Mouse (Mus musculus) CH12.LX (cell line): ENCODE measurements around the gene Rpl18a.

ENCODE experiments used
- IRF4 ChIP-seq: IDR thresholded peaks from 2 replicates; pipeline ENCODE4 v1.6.1; 2014; ENCODE audit warnings: low read depth, mild to moderate bottlenecking, inconsistent platforms, low read length, improper control_type of control experiment
- TCF12 ChIP-seq: IDR thresholded peaks from 2 replicates; pipeline ENCODE4 v1.6.1; 2014; ENCODE audit warnings: low read depth, mild to moderate bottlenecking, inconsistent platforms, low read length, improper control_type of control experiment

DNA sequence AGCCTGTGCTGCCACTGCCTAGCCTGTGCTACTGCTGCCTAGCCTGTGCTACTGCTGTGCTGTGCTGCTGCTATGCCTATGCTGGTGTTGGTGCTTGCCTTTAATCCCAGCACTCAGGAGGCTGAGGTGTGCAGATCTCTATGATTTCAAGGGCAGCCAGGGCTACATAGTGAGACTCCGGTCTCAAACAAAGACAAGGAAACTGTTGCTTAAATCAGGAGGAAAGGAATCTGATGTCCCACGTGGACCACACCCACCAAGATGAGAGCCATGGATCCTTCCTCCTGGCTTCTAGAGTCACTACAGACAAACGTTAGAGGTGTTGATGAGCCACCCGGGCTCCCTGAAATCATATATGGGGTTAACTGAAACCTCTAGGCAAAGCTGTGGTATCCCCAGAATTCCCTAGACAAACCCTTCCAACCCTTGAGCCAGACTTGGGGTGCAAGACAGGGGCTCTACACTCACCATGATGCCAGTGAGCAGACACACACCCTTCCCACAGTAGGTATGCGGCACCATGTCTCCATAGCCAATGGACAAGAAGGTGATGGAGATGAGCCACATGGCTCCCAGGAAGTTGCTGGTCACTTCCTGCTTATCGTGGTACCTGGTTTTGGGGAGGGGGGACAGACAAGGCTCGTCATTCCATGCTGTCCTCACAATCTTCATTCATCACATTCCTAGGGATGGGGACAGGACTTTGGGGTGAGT is 46.9 kb downstream of the Rpl18a start:
- TF ChIP-seq IRF4 (no peak), TCF12 (no peak)
